Mouse (Mus musculus): Measurements from ENCODE around the gene Atp8a2. TPM values are rescaled to one million over a fixed set of nuclear protein-coding genes. Genes with fewer than 3 reads are reported as not detected.
A peak's percentile ranks its signal among the peaks of the same experiment; 100 is the strongest.

Gene Atp8a2
- total RNA-seq, 1 experiment = 0.62 TPM

DNA sequence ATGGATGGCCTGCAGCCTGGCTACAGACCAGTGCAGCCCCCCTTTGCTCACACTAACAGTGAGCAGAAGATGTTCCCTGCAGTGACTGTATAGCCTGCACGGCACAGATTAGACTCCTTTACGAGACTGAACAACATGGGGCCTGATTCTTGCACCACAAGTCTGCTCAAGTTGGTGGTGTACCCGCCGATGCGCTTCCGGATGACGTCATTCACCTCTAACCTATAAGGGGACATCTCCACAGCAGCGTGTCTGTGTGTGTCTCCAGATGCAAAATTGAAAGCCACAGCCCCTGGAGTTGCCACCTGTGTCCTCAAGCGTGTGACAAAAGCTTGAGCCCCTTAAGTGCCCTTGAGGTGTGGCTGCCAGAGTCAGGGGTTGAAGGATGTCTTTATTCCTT is 566.9 kb downstream of the Atp8a2 start:
- H3K9ac ChIP-seq (ENCODE audit: insufficient read depth, low read depth, low read length, poor library complexity, severe bottlenecking) = no peak overlapping the region
- peaks cover 8% of the 10 kb centered on the region; the same call in 1 of the 2 replicates for H3K36me3 ChIP-seq (ENCODE audit: control insufficient read depth, insufficient read depth, low read length, poor library complexity, severe bottlenecking)
- H3K9me3 ChIP-seq (ENCODE audit: control insufficient read depth, insufficient read depth, low read depth, low read length) = no peaks in the 10 kb centered on the region
- no peak for TF ChIP-seq ZNF384 (IDR thresholded peaks at IDR 0.05; ENCODE audit: low read depth, low read length)
- TF ChIP-seq ZC3H11A (IDR thresholded peaks at IDR 0.05; ENCODE audit: borderline replicate concordance, low read depth, low read length) = no peak
- no peak for TF ChIP-seq HCFC1 (IDR thresholded peaks at IDR 0.05; ENCODE audit: borderline replicate concordance, insufficient read depth, low read length)
- TF ChIP-seq CHD2 (IDR thresholded peaks at IDR 0.05; ENCODE audit: low read depth, low read length) = no peak
- TF ChIP-seq MAFK (IDR thresholded peaks at IDR 0.05; ENCODE audit: insufficient read depth, low read depth, low read length) = no peak
- H3K4me1 ChIP-seq (ENCODE audit: control insufficient read depth in 2 of 2, insufficient read depth in 2 of 2, low read length in 2 of 2, poor library complexity in 1 of 2) = peaks cover 0 to 2% of the 10 kb centered on the region in 2 experiments; a peak in 1 of 4 replicates
- in situ Hi-C loops (cut with MboI; ENCODE audit: low sequenced_read_pairs in 2 of 2, unreplicated experiment in 2 of 2) = no loop called here
- no peak overlapping the region for H3K27ac ChIP-seq (ENCODE audit: insufficient read depth, low read depth, low read length, poor library complexity, severe bottlenecking)
- no peak overlapping the region for H3K4me3 ChIP-seq (ENCODE audit: insufficient read depth in 1 of 2, low read depth in 1 of 2, low read length in 2 of 2, poor library complexity in 1 of 2, severe bottlenecking in 1 of 2)
- no peak for DNase-seq (ENCODE audit: low read depth, low spot score)

DNA sequence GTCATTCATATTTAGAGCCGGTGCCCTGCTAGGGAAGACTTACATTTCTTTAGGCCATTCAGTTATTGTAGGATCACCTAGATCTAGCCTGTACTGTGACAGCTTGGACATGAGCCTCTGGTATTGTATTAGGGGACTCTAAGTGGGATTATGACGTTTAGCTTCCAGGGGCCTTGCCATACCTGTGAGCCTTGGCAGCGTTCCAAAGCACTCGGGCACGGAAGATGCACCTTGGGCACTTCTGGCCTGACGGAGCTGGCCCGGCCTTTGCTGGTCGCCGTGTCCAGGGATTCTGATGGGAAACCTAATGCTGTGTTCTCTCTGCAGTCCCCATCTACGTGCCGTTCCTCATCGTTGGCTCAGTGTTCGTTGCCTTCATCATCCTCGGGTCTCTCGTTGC is 567.7 kb downstream of the Atp8a2 start:
- H3K27ac ChIP-seq (ENCODE audit: insufficient read depth, low read depth, low read length, poor library complexity, severe bottlenecking) = no peak overlapping the region
- peaks cover under 1 to 2% of the 10 kb centered on the region in 2 experiments; a peak in 1 of 4 replicates for H3K4me1 ChIP-seq (ENCODE audit: control insufficient read depth in 2 of 2, insufficient read depth in 2 of 2, low read length in 2 of 2, poor library complexity in 1 of 2)
- in situ Hi-C loops (cut with MboI; ENCODE audit: low sequenced_read_pairs in 2 of 2, unreplicated experiment in 2 of 2) = no loop called here
- DNase-seq (ENCODE audit: low read depth, low spot score) = no peak
- H3K36me3 ChIP-seq (ENCODE audit: control insufficient read depth, insufficient read depth, low read length, poor library complexity, severe bottlenecking) = peaks cover 8% of the 10 kb centered on the region; the same call in 1 of the 2 replicates
- TF ChIP-seq ZC3H11A (IDR thresholded peaks at IDR 0.05; ENCODE audit: borderline replicate concordance, low read depth, low read length) (no peak), ZNF384 (IDR thresholded peaks at IDR 0.05; ENCODE audit: low read depth, low read length) (no peak), CHD2 (IDR thresholded peaks at IDR 0.05; ENCODE audit: low read depth, low read length) (no peak), HCFC1 (IDR thresholded peaks at IDR 0.05; ENCODE audit: borderline replicate concordance, insufficient read depth, low read length) (no peak), MAFK (IDR thresholded peaks at IDR 0.05; ENCODE audit: insufficient read depth, low read depth, low read length) (no peak)
- H3K4me3 ChIP-seq (ENCODE audit: insufficient read depth in 1 of 2, low read depth in 1 of 2, low read length in 2 of 2, poor library complexity in 1 of 2, severe bottlenecking in 1 of 2) = no peak overlapping the region
- no peak overlapping the region for H3K9ac ChIP-seq (ENCODE audit: insufficient read depth, low read depth, low read length, poor library complexity, severe bottlenecking)
- H3K9me3 ChIP-seq (ENCODE audit: control insufficient read depth, insufficient read depth, low read depth, low read length) = no peaks in the 10 kb centered on the region

DNA sequence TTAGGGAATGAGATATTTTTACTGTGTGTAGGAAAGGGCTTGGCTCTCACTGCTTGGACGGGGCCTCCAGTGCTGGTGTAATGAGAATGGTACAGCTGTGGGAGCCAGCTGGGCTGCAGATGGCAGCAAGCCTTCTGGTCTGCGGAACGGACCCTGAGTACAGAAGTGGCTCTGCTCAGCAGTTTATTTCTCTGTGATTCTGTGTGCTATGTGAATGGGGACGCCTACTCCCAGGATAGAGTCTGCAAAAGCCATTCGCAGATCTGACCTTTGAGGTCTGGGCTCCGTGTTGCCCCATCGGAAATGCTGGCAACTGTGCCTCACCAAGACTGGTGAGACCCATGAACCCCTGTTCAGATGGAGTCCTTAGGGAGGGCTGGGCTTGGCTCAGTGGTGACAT is 569.2 kb downstream of the Atp8a2 start:
- Histone ChIP-seq H3K9ac (ENCODE audit: insufficient read depth, low read depth, low read length, poor library complexity, severe bottlenecking) (no peak overlapping the region), H3K27ac (ENCODE audit: insufficient read depth, low read depth, low read length, poor library complexity, severe bottlenecking) (no peak overlapping the region), H3K4me3 (ENCODE audit: insufficient read depth in 1 of 2, low read depth in 1 of 2, low read length in 2 of 2, poor library complexity in 1 of 2, severe bottlenecking in 1 of 2) (no peak overlapping the region), H3K4me1 (ENCODE audit: control insufficient read depth in 2 of 2, insufficient read depth in 2 of 2, low read length in 2 of 2, poor library complexity in 1 of 2) (peaks cover 4 to 6% of the 10 kb centered on the region in 2 experiments; a peak in 3 of 4 replicates), H3K9me3 (ENCODE audit: control insufficient read depth, insufficient read depth, low read depth, low read length) (no peaks in the 10 kb centered on the region), H3K36me3 (ENCODE audit: control insufficient read depth, insufficient read depth, low read length, poor library complexity, severe bottlenecking) (peaks cover 8% of the 10 kb centered on the region; the same call in 1 of the 2 replicates)
- TF ChIP-seq ZC3H11A (IDR thresholded peaks at IDR 0.05; ENCODE audit: borderline replicate concordance, low read depth, low read length) (no peak), HCFC1 (IDR thresholded peaks at IDR 0.05; ENCODE audit: borderline replicate concordance, insufficient read depth, low read length) (no peak), CHD2 (IDR thresholded peaks at IDR 0.05; ENCODE audit: low read depth, low read length) (no peak)
- in situ Hi-C loops (cut with MboI; ENCODE audit: low sequenced_read_pairs in 2 of 2, unreplicated experiment in 2 of 2) = no loop called here
- no peak for DNase-seq (ENCODE audit: low read depth, low spot score)

DNA sequence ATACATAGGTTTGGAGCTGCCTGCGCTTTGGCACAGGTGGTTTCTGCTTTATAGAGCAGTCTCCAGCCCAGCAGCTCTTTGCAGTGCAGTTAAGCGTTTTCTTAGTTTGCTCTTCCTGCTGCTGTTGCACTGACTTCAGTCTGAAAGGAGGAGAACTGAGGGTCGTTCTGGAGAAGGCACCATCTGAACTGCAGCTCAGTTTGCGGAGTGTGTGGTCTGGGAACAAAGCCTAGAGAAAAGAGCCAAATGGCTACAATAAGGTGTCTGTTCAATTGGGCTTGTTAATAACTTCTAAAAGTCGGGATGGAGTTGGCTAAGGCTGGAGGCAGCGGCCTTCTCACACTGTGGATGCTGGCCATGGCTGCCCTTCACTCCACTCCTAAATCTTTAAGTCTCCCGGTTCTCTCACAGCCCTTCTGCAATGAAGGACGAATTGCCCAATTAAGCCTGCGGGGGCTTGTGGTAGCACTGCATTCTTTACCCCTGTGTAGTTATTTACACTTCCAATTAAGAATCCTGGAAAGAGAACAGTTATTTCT is 569.8 kb downstream of the Atp8a2 start:
- peaks cover 4 to 6% of the 10 kb centered on the region in 2 experiments; a peak in 3 of 4 replicates for H3K4me1 ChIP-seq (ENCODE audit: control insufficient read depth in 2 of 2, insufficient read depth in 2 of 2, low read length in 2 of 2, poor library complexity in 1 of 2)

More for the DNA sequence above, 569.8 kb downstream of the Atp8a2 start:
- Histone ChIP-seq H3K9ac (ENCODE audit: insufficient read depth, low read depth, low read length, poor library complexity, severe bottlenecking) (no peak overlapping the region), H3K4me3 (ENCODE audit: insufficient read depth in 1 of 2, low read depth in 1 of 2, low read length in 2 of 2, poor library complexity in 1 of 2, severe bottlenecking in 1 of 2) (peak overlapping the region in 1 of 2 experiments; percentile 13; a peak in 1 of 4 replicates), H3K9me3 (ENCODE audit: control insufficient read depth, insufficient read depth, low read depth, low read length) (no peaks in the 10 kb centered on the region), H3K36me3 (ENCODE audit: control insufficient read depth, insufficient read depth, low read length, poor library complexity, severe bottlenecking) (peaks cover 8% of the 10 kb centered on the region; the same call in 1 of the 2 replicates), H3K27ac (ENCODE audit: insufficient read depth, low read depth, low read length, poor library complexity, severe bottlenecking) (no peak overlapping the region)
- no peak for DNase-seq (ENCODE audit: low read depth, low spot score)
- in situ Hi-C loops (cut with MboI; ENCODE audit: low sequenced_read_pairs in 2 of 2, unreplicated experiment in 2 of 2) = no loop called here
- no peak for TF ChIP-seq ZC3H11A (IDR thresholded peaks at IDR 0.05; ENCODE audit: borderline replicate concordance, low read depth, low read length)
- no peak for TF ChIP-seq HCFC1 (IDR thresholded peaks at IDR 0.05; ENCODE audit: borderline replicate concordance, insufficient read depth, low read length)
- no peak for TF ChIP-seq CHD2 (IDR thresholded peaks at IDR 0.05; ENCODE audit: low read depth, low read length)
- TF ChIP-seq ZNF384 (IDR thresholded peaks at IDR 0.05; ENCODE audit: low read depth, low read length) = no peak
- TF ChIP-seq MAFK (IDR thresholded peaks at IDR 0.05; ENCODE audit: insufficient read depth, low read depth, low read length) = no peak
